Mouse (Mus musculus) small intestine, adult 2 months (tissue): ENCODE results near the gene Syne3. TPM values are rescaled to one million over a fixed set of nuclear protein-coding genes. Genes with fewer than 3 reads are reported as not detected.

Experiments
- H3K27ac ChIP-seq: fragments of 200-500 bp; 2 replicates; pipeline ENCODE4 v1.5.1; 2012; ENCODE audit warnings: low read depth, low read length, control low read depth, inconsistent platforms; ENCODE audit not compliant: insufficient read depth
- H3K27me3 ChIP-seq: fragments of 200-500 bp; 2 replicates; pipeline ENCODE4 v1.6.1; 2012; ENCODE audit warnings: mild to moderate bottlenecking, moderate library complexity, low read length, inconsistent platforms; ENCODE audit not compliant: control insufficient read depth, insufficient read depth
- H3K36me3 ChIP-seq: fragments of 200-500 bp; 2 replicates; pipeline ENCODE4 v1.6.1; 2012; ENCODE audit warnings: mild to moderate bottlenecking, low read length, control low read depth, inconsistent platforms; ENCODE audit not compliant: control insufficient read depth, insufficient read depth
- H3K4me1 ChIP-seq: fragments of 200-500 bp; 2 replicates; pipeline ENCODE4 v1.6.1; 2012; ENCODE audit warnings: low read length, inconsistent platforms, mixed read lengths; ENCODE audit not compliant: control insufficient read depth, insufficient read depth, insufficient read length
- H3K4me3 ChIP-seq: fragments of 200-500 bp; 2 replicates; pipeline ENCODE4 v1.5.1; 2012; ENCODE audit warnings: low read depth, mild to moderate bottlenecking, control low read depth, inconsistent platforms, low read length, moderate library complexity
- CTCF ChIP-seq: fragments of 200-500 bp; IDR thresholded peaks from 2 replicates; pipeline ENCODE4 v1.5.1; 2012; ENCODE audit warnings: low read depth, mild to moderate bottlenecking, control low read depth, inconsistent platforms, low read length, moderate library complexity, mixed read lengths; ENCODE audit not compliant: insufficient replicate concordance, insufficient read length; ENCODE audit errors: extremely low read depth
- POLR2A ChIP-seq: fragments of 200-500 bp; IDR thresholded peaks from 2 replicates; pipeline ENCODE4 v1.6.1; 2012; ENCODE audit warnings: low read depth, mild to moderate bottlenecking, control low read depth, inconsistent platforms, low read length, moderate library complexity
- WGBS: fragments of 180-500 bp; shearing (Covaris S2); methylation state at CpG from one replicate; pipeline ENCODE4 v1.1.7; 2018; 5-methylcytosine and 5-hydroxymethylcytosine counted together
- polyA plus RNA-seq: library from polyadenylated mRNA; depleted of rRNA; stranded (reverse); fragments of >200 nt; gene quantifications from 2 replicates; pipeline ENCODE4 v1.2.3, GENCODE M21; 2012

Gene Syne3
- polyA plus RNA-seq, 1 experiment = 1.3 TPM

DNA sequence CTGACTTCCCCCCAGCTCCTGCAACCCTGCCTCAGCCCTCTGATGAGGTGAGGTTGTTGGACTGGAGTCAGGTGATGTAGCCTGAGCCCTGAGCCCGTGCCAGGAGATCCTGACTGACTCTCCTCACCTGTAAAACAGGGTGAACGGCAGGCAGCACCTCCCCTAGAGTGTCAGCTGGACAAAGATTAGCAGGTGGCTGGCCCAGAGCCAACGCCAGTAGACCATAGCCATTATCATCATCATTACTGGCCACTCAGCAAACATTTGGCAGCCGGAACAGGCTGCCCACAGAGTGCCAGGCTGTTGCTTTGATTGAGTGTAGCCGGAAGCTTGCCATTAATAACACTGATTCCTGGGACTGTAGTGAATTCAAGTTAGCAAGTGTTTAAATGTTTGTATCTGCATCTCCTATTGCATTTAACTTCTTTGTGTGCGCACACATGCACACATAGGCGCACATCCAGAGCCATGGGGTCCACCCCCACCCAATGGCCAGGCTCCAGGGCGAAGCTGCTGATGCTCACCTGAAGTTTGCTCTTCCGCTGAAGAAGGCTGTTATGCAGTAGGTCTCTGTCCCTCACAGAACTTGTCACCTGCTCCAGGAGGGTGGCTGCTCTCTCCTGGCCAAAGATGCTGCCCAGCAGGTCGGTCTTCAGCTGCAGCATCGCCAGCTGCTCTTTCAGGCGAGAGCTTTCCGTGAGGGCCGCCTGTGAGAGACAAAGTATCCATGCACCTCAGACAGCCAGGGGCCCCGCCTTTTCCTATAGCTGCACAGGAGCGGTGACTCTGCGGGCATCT is 54.4 kb downstream of the Syne3 start:
- no peak overlapping the region for H3K4me3 ChIP-seq
- no peak overlapping the region for H3K27ac ChIP-seq
- H3K4me1 ChIP-seq = peaks cover 4% of the 10 kb centered on the region
- H3K36me3 ChIP-seq = no peaks in the 10 kb centered on the region
- 34% methylated on average over 17 of the region's 17 CpGs for WGBS
- no peak for TF ChIP-seq CTCF
- TF ChIP-seq POLR2A = no peak
- no peaks in the 10 kb centered on the region for H3K27me3 ChIP-seq

GRCm38 (mm10) chr12:104953941-104954340 is 55.7 kb downstream of the Syne3 start:
- Histone ChIP-seq H3K36me3 (no peaks in the 10 kb centered on the region), H3K4me3 (no peak overlapping the region), H3K4me1 (peaks cover 4% of the 10 kb centered on the region), H3K27me3 (no peaks in the 10 kb centered on the region), H3K27ac (no peak overlapping the region)
- TF ChIP-seq CTCF = peak; percentile 65; the same call in 1 of the 2 replicates
- no peak for TF ChIP-seq POLR2A
- WGBS = 28% methylated on average over 4 of the region's 4 CpGs

DNA sequence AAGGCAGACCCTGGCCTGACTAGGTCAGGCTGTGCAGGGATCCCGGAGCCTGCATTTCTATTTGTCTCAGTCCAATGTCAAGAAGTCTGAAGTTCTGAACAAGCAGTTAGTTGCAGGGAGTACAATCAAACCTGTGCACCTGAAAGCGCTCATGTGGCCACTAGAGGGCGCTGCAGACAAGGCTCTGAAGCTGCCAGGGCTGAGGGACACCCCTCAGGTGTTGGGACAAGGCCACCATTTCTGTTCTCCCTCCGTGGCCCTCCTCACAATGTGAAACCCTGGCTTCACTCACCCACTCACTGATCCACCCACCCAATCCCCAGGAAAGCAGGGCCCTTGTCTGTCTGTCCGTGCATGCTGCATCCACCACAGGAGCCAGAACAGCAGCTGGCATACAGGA is 57.2 kb downstream of the Syne3 start:
- WGBS = 19% methylated on average over 5 of the region's 5 CpGs

DNA sequence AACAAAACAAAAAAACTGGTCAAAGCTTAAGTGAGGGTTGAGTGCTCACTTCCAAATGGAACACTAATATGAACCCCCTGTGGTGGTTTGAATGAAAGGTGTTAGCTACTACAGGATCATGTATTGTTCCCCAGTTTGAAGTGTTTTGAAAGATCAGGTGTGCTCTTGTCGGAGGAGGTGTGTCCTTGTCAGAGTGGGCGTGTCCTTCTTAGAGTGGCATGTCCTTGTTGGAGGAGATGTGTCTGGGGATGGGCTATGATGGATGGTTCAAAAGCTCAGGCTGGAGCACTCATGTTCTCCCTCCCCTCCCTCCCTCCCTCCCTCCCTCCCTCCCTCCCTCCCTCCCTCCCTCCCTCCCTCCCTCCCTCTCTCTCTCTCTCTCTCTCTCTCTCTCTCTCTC is 61.7 kb downstream of the Syne3 start:
- H3K27ac ChIP-seq = no peak overlapping the region
- H3K36me3 ChIP-seq = 0 out of 2 replicates have a peak, but pooled peaks cover 1% of the 10 kb centered on the region
- H3K27me3 ChIP-seq = no peaks in the 10 kb centered on the region
- no peak for TF ChIP-seq CTCF
- TF ChIP-seq POLR2A = no peak
- H3K4me3 ChIP-seq = no peak overlapping the region
- peaks cover 14% of the 10 kb centered on the region; the same call in 1 of the 2 replicates for H3K4me1 ChIP-seq
- 44% methylated on average over 2 of the region's 2 CpGs for WGBS

More for the DNA sequence above, 57.2 kb downstream of the Syne3 start:
- TF ChIP-seq CTCF (peak; percentile 97), POLR2A (no peak)
- no peaks in the 10 kb centered on the region for H3K36me3 ChIP-seq
- no peaks in the 10 kb centered on the region for H3K27me3 ChIP-seq
- H3K4me1 ChIP-seq = peaks cover 4% of the 10 kb centered on the region; the same call in 1 of the 2 replicates
- no peak overlapping the region for H3K27ac ChIP-seq
- no peak overlapping the region for H3K4me3 ChIP-seq

- no peak overlapping the region for H3K27ac ChIP-seq
- H3K27me3 ChIP-seq = no peaks in the 10 kb centered on the region
- 56% methylated on average over 6 of the region's 6 CpGs for WGBS
- no peak overlapping the region for H3K4me3 ChIP-seq
- TF ChIP-seq POLR2A (no peak), CTCF (no peak)
- peaks cover 14% of the 10 kb centered on the region; the same call in 1 of the 2 replicates for H3K4me1 ChIP-seq
- 0 out of 2 replicates have a peak, but pooled peaks cover 1% of the 10 kb centered on the region for H3K36me3 ChIP-seq
Observed at GRCm38 (mm10) chr12:104946231-104946630, 63.4 kb downstream of the Syne3 start.

DNA sequence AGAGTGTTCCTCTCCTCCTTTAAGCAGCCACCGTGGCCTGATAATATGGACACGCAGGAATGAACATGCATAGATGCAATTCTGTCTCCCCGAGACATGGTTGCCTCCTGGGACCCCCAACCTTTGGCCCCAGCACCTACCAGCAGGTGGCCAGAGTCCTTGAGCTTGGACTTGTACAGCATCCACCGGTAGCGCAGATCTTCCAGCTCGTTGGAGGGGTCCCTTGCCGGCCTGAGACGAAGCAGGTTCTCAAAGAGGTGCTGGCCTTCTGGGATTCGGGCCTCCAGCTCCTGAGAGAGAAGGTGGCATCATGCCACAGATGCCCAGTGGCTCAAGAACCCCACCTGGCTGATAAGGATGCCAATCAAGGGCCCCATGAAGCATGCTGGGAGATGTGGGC is 69.1 kb downstream of the Syne3 start:
- no peak overlapping the region for H3K4me3 ChIP-seq
- 83% methylated on average over 9 of the region's 9 CpGs for whole genome bisulfite sequencing
- peaks cover 3% of the 10 kb centered on the region; the same call in 1 of the 2 replicates for H3K36me3 ChIP-seq
- no peaks in the 10 kb centered on the region for H3K27me3 ChIP-seq
- peaks cover 5% of the 10 kb centered on the region; the same call in 1 of the 2 replicates for H3K4me1 ChIP-seq
- TF ChIP-seq POLR2A (no peak), CTCF (no peak)
- H3K27ac ChIP-seq = no peak overlapping the region

DNA sequence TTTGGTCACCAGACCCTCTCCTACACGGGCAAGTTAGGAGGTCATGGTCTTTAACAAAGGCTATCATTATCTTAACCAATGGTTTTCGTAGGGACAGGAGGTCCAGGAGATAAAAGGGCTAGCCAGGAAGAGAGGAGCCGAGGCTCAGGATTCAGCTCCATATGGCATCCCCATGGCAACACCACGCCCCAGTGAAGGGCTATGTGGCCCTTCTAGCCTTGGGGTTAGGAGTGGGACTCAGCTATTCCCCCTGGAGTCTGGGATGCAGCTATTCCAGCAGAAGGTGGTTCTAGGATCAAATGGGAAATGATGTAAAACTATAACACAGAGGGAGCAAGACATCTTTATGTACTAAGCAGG is 69.6 kb downstream of the Syne3 start:
- no peaks in the 10 kb centered on the region for H3K27me3 ChIP-seq
- H3K4me3 ChIP-seq = no peak overlapping the region
- WGBS = 22% methylated on average over 4 of the region's 4 CpGs
- no peak overlapping the region for H3K27ac ChIP-seq
- TF ChIP-seq POLR2A (no peak), CTCF (no peak)
- peaks cover 4% of the 10 kb centered on the region; the same call in 1 of the 2 replicates for H3K4me1 ChIP-seq
- peaks cover 3% of the 10 kb centered on the region; the same call in 1 of the 2 replicates for H3K36me3 ChIP-seq
